Mouse (Mus musculus): ENCODE measurements around the gene Tlr7.
A peak's percentile ranks its signal among the peaks of the same experiment; 100 is the strongest.
"Not testable (repeated sequence)": the region's sequence is repeated elsewhere in the genome, so short reads cannot be mapped to it uniquely, and the experiment has no call there.

The Tlr7 gene

DNA sequence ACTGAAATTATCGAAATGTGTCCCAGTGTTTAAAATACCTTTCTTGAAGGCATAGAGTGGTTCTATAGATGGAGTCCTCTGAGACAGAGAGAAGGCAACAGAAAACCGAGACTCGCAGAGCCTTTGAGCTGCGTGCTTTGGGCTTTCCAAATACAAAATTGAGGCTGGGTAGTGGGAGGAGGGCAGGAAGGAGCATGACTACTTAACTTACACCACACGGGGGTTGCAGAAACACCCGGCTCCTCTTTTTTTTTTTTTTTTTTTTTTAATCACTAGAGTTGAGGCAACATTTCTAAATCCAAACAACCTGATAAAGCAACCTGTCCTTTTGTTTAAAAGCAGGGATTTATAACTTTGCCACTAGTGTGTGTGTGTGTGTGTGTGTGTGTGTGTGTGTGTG, at the start of gene Tlr7:
Tlr7 (minus strand) TSS at position 160 of the 400 bp plus-strand sequence.
- DNase-seq (ENCODE audit: low spot score in 2 of 2), result no peak

DNA sequence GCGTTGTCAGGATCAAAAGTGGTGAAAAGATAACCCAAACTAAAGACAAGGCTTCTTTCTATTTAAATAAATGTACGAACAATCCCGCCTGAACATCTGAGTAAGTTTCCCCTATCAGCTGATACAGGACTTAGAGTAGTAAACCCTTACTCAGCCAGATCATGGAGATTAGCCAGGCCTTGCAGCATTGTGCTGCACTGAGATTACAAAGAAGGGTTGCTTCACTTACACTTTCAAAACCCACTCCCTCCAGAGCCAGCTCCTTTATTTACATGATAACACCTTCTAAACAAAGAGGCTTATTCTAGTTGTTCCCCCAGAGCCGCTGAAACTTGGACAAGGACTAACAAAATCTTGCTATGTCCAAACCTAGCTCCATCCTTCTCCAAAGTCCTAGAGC, 49.7 kb upstream of the Tlr7 start:
- no peak for DNase-seq (ENCODE audit: low spot score in 2 of 2)

DNA sequence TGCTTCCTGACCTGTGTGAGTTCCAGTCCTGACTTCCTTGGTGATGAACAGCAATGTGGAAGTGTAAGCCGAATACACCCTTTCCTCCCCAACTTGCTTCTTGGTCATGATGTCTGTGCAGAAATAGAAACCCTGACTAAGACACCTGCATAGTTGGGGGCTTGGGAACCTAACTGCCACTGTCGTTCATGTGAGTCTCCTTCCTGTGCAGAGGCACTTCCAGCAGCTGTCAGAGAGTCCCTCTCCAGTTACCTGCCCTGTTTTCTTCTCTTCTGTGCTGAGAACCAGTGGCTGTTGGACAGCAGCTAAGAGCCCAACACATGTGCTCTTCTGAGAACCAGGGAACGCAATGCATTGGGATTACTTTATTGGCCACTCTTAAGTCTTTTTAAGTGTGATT, 30.9 kb upstream of the Tlr7 start:
- not testable (repeated sequence) for DNase-seq (ENCODE audit: low spot score in 2 of 2)

DNA sequence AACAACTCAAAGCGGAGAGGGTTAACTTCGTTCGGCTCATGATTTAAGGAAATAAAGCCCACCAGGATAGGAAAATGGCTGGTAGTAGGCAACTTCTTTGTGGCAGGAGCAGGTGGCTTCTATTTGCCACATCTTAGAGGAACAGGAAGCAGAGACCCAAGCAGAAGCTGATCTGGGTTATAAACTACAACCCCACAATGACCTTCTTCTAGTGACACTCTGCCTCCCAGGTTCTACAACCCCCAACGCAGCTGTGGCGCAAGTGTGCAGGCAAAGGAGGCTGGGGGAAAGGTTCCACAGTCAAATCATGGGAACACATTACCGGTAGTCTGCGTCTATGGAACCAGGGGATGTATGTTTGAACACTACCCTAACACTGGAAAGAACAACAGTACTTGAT, 29.3 kb upstream of the Tlr7 start:
- no peak for DNase-seq (ENCODE audit: low spot score in 2 of 2)

DNA sequence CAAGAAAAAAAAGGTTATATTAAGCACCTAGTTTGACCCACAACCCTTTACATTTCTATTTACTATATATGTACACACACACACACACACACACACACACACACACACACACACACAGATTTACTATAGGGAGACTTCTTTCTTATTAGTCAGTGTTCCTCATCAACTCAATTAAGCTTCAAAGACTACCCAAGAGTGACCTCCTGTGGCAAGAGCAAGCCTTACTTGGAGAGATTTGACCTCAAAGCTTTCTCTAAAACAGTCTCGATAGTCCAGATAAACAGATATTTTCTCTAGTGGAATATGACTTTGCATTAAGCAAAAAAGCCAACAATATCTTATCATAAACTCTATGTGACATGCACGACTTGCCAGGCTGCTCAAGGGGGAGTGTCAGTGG, 27.1 kb upstream of the Tlr7 start:
- no peak for DNase-seq (ENCODE audit: low spot score in 2 of 2)

DNA sequence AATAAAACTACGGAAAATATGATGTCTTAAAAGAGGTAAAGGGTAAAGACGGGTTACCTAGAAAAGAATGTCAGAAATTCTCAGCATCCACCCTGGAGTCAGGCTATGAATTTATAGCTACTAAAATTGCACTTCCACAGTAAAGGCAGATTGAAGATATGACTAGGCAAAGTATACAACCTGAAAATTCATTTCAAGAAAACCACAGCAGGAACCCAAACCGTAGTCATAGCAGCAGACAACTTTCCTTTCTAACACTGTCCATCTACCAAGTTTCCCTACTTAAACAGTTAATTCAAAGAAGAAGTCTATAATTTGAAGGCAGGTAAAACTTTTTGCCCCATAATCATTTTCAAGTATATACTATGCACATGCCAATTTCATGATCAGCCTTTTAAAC, 25.6 kb upstream of the Tlr7 start:
- DNase-seq (ENCODE audit: low spot score in 2 of 2), result no peak

DNA sequence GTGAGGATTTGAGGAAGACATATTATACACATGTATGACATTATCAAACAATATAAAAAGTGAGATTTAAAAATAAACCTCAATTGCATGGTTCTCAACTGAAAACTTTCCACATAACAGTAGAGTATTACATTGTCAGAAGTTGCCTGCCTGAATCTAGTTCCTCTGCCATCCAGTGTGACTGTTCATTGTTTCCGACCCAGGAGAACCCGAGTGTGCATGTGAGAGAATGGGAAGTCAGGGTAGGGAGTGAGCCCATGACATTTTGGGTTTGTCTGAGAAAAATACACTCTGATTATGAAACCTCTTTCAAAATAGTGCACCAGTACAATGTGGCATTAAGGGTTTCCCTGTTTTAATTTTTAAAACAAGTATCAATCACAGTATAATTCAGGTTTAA, 23.3 kb upstream of the Tlr7 start:
- no peak for DNase-seq (ENCODE audit: low spot score in 2 of 2)

DNA sequence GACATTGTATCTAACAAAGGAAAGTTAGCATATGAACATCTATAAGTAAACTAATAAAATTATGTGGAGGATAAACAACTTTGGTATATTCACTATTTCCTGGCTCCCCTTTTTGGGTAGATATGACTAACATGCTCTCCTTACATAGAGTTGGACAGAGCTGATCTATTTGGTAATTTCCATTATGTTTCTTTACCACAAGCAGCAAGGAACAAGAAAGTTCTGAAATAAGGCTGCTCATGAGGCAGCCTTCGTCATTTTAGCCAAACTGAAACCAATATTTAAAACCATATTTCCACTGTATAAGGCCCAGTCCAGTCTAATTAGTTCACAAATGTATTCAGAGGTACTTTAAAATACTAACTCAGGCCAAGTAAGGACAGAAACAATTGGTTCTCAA, 16.1 kb upstream of the Tlr7 start:
- no peak for DNase-seq (ENCODE audit: low spot score in 2 of 2)

DNA sequence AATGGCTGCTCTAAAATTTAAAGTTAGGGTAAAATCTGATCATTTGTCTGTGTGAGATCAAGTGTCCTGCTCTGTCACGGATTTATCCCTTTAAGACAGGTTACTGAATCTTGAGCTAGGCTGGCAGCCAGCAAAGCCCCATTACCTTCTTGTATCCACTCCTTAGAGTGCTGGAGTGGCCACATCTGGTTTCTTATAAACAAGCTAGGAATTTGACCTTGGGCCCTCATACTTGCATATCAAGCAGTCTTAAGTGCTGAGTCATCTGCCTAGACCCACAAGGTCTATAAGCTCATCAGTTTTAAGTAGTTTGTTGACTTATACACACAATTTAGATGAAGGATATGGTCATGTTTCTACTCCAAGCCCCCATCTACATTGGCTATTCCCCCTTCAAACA, 14.0 kb upstream of the Tlr7 start:
- no peak for DNase-seq (ENCODE audit: low spot score in 2 of 2)

DNA sequence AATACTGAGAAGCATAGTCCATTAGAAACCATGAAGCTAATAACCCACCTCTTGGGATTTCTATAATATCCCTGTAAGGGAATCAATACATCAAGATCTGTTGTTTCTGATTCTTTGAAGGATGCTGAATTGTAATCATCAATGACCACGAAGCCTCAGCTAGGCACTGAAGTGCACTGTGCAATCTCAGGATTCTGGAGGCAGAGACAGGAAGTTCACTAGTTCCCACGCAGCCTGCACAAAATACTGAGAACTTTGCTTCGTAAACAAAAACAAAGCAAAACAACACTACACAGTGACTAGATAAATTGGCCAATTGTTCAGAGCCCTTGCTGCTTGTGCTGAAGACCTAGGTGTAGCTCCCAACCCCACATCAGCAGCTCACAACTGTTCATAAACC, 11.5 kb upstream of the Tlr7 start:
- no peak for DNase-seq (ENCODE audit: low spot score in 2 of 2)

DNA sequence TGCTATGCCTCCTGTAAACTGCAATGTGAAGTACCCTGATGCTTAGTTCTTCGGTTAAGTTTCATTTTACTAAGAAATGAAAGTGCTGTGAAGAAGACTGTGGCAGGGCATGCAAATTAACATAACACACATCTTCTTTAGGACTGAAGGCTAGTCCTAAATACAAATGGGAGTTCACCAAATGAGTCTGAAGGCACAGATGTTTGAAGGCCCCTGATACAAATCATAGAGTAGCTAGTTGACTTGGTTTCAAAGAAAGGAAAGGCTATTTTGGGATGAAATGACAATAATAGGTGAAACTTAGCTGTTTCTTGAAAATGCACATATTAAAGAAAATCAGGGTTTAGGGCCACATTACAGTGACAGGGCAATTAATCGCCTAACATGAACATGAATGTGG, 9.8 kb upstream of the Tlr7 start:
- no peak for DNase-seq (ENCODE audit: low spot score in 2 of 2)

DNA sequence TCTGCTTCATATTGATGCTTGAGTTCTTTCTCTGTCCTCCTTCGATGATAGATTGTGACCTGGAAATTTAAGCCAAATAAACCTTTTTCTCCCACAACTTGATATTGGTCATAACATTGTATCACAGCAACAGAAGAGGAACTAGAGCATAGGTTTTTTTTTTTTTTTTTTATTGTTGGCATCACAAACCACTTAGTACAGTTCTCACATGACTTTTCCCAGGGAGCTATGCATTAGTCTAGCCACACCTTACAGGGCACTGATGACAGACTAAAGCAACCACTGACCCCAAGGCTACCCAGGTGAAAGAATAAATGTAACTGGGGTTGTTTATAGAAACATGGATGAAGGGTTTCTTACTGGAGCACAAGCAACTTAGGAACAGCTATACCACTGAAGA, 7.6 kb upstream of the Tlr7 start:
- no peak for DNase-seq (ENCODE audit: low spot score in 2 of 2)

DNA sequence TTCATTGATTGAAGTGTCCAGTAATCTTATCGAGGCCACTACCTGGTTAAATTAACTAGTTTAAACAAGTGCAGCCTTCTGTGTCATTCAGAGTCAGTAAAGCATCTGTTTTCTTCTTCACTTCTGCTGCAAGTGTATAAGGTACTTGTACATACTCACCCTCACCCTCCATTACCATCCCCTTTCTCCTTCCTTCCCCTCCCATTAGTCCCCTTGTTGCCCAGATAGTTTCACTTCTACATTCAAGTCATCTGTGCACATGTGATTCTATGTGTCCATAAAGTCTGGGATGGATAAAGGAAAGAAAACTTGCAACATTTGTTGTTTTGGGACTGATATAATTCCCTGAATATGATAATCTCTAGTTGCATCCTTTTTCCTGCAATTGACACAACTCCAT, 4.2 kb upstream of the Tlr7 start:
- no peak for DNase-seq (ENCODE audit: low spot score in 2 of 2)

DNA sequence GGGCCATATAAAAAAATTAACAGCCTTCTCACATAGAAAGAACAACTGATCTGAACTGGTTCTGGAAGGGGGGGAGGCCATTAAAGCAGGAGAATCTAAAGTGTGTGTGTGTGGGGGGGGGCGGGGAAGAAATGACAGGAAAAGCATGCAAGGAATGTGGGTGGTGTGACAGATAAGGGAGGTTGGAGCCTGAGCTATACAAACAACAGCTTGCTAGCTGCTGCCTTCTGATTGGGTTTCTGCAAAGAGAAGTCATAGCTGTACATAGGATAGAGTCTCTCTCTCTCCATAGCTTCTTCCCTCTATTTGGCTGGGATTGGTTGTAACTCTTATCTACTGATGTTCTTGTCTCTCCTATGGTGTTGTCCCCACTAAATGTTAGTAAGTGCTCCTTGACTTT, 2.2 kb upstream of the Tlr7 start:
- DNase-seq (ENCODE audit: low spot score in 2 of 2), result no peak

DNA sequence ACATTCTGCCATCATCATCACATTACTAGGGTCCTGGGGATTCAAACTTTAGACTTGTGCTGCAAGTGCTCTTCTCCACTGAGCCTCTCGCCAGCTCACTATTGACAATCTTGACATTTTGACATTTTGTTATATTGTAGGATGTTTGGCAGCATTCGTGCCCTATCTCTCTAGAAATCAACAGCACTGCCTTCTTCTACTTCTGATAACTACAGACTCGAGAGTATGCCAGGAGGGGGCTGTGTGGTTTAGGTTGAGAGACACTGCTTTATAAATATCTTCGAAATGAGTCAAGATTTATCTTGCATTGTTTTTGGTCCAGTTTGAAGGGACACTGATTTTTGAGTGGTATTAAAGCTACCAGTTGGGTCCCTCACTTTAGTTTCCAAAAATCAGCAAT, 635 bp upstream of the Tlr7 start:
- no peak for DNase-seq (ENCODE audit: low spot score in 2 of 2)

DNA sequence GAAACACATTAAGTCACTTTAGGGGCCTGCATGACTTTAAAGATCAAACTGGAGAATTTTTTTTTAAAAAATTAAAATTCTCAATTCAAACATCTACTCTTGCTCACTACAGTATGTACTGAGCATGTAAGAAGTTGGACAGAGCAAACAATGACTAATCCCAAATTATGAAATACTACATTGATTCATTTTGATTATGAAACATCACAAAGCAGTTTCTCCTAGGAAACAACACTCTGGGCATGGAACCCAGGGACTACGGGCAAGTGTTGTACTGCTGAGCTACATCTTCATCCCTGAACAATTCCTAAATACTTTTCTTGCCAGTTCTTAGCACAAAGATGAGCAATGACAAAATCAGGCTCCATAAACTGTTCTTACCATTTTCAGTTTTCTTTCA, 738 bp downstream of the Tlr7 start:
- no peak for DNase-seq (ENCODE audit: low spot score in 2 of 2)

DNA sequence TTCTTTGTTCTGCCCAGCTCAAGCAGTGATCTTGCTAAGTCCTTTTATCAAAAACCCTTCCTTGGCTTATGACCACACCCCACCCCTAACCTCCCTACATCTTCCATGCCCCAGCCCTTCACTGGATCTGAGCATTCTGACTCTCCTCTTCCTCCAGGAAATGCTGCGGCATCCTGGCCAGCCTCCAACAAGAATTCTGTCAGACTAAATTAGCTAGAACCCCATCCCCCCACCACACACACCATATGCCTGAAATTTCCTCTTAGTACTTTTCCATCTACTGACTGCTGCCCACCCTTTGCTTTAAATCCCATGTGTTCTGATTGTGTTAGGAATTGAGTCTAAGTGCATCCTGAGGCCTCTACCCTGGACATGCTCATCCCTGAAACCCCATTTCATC, 1.3 kb downstream of the Tlr7 start:
- DNase-seq (ENCODE audit: low spot score in 2 of 2), result peak in 1 of 2 experiments; percentile 6

DNA sequence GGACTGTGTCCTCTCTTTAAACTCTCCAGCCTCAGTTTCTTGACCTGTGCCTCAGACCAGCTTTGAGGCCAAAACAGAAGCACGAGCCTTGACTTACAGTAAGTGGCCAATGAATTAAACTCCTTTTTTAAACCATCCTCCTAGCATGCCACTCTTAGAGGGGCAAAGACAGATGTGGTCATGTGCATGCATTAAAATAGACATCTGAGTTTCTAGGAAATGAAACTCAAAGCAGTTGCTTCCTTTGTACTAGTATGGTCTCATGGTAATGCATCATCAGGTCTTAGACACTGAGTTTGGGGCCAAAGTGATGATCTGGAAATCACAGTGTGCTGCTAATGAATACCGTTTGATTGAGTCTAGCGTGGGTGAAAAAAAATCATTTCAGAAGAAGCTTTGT, 1.8 kb downstream of the Tlr7 start:
- no peak for DNase-seq (ENCODE audit: low spot score in 2 of 2)

DNA sequence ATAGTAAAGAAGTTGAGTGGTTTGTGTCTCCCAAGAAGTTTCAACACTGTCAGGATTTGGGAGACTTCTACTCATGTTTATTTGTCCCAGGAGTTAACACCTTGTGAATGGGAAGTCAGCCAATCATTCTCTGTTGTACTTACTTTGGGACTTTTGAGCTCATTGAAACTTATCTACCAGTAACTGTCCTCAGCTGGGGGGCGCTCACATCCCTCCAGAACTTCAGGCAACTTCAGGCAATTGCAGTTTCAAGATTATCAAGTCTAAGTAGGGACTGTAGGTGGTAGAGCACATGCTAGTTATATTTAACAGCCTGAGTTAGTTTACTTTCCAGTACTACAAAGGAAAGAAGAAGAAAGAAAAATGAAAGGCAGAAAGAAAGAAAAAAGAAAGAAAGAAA, 6.6 kb downstream of the Tlr7 start:
- no peak for DNase-seq (ENCODE audit: low spot score in 2 of 2)

DNA sequence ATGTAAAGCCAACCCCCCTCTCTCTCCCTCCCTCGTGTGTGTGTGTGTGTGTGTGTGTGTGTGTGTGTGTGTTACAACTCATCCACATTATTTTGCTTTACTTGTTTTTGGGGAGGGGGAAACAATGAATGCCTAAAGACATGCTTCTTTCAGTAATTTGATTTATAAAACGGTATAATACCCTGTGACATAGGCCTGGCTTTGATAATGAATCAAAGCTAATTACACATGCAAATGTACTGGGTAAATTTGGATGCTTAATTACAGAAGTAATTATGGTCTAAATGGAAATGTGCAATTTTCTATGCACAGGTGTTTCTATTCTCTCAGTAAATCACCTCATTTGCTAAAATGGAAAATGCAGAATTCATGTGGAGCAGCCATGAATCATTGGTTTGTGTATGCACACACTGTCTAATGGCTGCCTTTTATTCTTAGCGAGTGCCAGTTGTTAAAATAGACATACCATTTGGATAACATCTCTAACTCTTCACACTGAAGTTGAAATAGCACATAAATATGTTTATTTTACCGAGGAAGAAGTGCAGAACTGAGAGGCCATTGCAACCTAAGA, 9.0 kb downstream of the Tlr7 start:
- DNase-seq (ENCODE audit: low spot score in 2 of 2), result no peak

DNA sequence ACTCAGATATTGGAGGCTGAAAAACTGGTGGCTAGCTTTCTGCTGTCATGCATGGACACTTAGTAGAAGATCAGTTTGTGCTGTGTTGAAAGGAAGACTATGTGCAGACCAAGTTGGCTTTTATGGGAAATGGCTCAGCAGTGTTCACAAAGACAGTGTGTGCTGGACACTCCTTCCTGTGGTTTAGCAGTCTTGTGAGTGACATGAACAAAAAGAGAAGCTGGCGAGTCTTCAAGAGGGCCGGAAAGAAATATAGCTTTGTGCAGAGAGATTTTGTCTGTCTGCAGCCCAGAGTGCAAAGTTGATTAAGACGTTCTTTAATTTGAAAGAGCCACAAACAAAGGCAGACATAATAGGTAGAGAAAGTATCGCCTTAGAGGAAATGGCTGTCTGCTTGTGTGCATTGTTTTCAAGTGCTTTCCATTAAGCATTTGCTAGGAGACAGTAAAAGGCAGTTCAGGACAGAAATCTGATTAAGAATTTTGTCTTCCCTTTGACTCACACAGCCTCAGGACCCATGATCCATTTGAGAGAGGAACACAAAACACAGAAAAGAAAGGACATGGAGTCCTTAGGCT, 11.4 kb downstream of the Tlr7 start:
- DNase-seq (ENCODE audit: low spot score in 2 of 2), result no peak

DNA sequence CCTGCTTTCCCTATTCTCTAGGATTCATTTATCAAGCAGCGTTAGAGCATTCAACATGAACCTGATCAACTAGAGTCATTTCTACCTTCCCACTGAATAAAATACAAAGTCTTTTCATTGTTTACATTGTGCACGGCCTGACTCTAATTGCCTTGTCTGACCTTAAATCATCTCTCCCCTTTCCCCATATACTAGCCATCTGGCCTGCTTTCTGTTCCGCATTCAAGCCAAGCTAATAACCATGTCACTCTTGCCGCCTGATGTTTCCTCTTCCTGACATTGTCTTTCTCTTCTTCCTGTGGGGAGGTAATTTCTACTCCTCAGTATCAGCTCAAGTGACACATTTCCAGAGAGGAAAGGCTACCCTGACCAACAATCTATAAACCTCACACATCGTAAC, 14.6 kb downstream of the Tlr7 start:
- DNase-seq (ENCODE audit: low spot score in 2 of 2), result no peak

DNA sequence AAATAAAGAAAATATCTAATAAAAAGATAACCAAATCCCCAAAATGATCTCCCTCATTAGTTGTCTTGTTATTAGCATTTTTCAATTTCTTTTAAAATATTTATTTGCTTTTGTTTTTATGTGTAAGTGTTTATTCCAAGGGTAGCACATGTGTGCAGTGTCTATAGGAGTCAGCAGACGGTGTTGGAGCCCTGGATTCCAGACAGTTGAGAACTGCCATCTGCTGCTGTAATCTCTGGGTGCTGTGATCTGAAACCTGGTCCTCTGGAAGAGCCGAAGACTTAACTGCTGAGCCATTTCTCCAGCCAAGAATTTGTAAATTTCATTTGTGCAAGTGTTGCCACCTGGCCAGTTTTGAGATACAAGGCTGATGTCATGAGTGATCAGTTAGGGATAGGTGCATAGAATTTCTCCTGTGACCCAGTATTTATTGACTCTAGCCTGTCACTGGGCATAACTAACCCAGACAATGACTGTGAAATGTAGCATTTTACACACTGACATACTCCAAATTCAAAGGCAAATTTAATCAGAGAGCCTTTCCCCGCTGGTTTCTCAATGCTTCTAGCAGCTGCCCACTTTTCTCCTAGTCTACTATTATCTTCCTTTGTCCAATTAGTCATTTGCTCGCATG, 15.1 kb downstream of the Tlr7 start:
- DNase-seq (ENCODE audit: low spot score in 2 of 2), result no peak

DNA sequence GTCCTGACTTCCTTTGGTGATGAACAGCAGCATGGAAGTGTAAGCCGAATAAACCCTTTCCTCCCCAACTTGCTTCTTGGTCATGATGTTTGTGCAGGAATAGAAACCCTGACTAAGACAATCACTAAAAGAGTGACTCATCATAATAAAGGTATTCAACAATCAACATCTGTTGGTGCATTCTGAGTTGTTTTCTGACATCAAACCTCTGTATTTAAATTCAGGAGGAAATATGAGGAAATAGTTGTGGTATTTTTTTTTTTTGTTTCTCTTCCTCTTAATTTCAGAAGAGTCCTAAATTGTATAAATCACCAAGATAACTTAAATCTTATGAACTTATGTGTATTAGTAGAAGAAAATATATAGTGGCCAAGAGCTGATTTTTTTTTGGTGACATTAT, 28.3 kb downstream of the Tlr7 start:
- not testable (repeated sequence) for DNase-seq (ENCODE audit: low spot score in 2 of 2)
